Mouse (Mus musculus): ENCODE measurements at regions not wholly inside any gene's neighbourhood (a gene's known extent, or its start where the extent isn't known, plus 50 kb on each side); places are given as distances from the start of the nearest gene placed in this dataset.

- DNase-seq (ENCODE audit: low spot score in 2 of 2): no peak
Measured at GRCm38 (mm10) chr4:12628702-12629374, 457.0 kb upstream of the Fam92a start.

- DNase-seq (ENCODE audit: low spot score in 2 of 2): no peak
Measured at GRCm38 (mm10) chr4:12627158-12627871, 455.5 kb upstream of the Fam92a start.

- no peak for DNase-seq (ENCODE audit: low spot score in 2 of 2)
Measured at GRCm38 (mm10) chr4:12620756-12621270, 449.0 kb upstream of the Fam92a start.

GRCm38 (mm10) chr4:12620059-12620755 lies 448.4 kb upstream of the Fam92a start:
- no peak for DNase-seq (ENCODE audit: low spot score in 2 of 2)

GRCm38 (mm10) chr4:12616665-12617064 lies 444.9 kb upstream of the Fam92a start:
- no peak for DNase-seq (ENCODE audit: low spot score in 2 of 2)

- no peak for DNase-seq (ENCODE audit: low spot score in 2 of 2)
Measured at GRCm38 (mm10) chr4:12611511-12611910, 439.7 kb upstream of the Fam92a start.

- DNase-seq (ENCODE audit: low spot score in 2 of 2): no peak
Measured at GRCm38 (mm10) chr4:12601165-12601919, 429.5 kb upstream of the Fam92a start.

- DNase-seq (ENCODE audit: low spot score in 2 of 2): no peak
Measured at GRCm38 (mm10) chr4:12595801-12596515, 424.1 kb upstream of the Fam92a start.

- no peak for DNase-seq (ENCODE audit: low spot score in 2 of 2)
Measured at GRCm38 (mm10) chr4:12592973-12593372, 421.2 kb upstream of the Fam92a start.

- DNase-seq (ENCODE audit: low spot score in 2 of 2): no peak
Measured at GRCm38 (mm10) chr4:12578102-12578501, 406.3 kb upstream of the Fam92a start.

- DNase-seq (ENCODE audit: low spot score in 2 of 2): peak in 1 of 2 experiments; percentile 6
Measured at GRCm38 (mm10) chr4:12571881-12572280, 400.1 kb upstream of the Fam92a start.

- DNase-seq (ENCODE audit: low spot score in 2 of 2): no peak
Measured at GRCm38 (mm10) chr4:12570689-12571088, 398.9 kb upstream of the Fam92a start.

GRCm38 (mm10) chr4:12567643-12568042 lies 395.8 kb upstream of the Fam92a start:
- DNase-seq (ENCODE audit: low spot score in 2 of 2): no peak

- DNase-seq (ENCODE audit: low spot score in 2 of 2): no peak
Measured at GRCm38 (mm10) chr4:12563016-12563415, 391.2 kb upstream of the Fam92a start.

- no peak for DNase-seq (ENCODE audit: low spot score in 2 of 2)
Measured at GRCm38 (mm10) chr4:12560546-12560945, 388.7 kb upstream of the Fam92a start.

GRCm38 (mm10) chr4:12560015-12560414 lies 388.2 kb upstream of the Fam92a start:
- DNase-seq (ENCODE audit: low spot score in 2 of 2): no peak

- DNase-seq (ENCODE audit: low spot score in 2 of 2): no peak
Measured at GRCm38 (mm10) chr4:12557105-12557504, 385.3 kb upstream of the Fam92a start.

GRCm38 (mm10) chr4:12549265-12549664 lies 377.4 kb upstream of the Fam92a start:
- no peak for DNase-seq (ENCODE audit: low spot score in 2 of 2)

GRCm38 (mm10) chr4:12543906-12544305 lies 372.1 kb upstream of the Fam92a start:
- no peak for DNase-seq (ENCODE audit: low spot score in 2 of 2)

GRCm38 (mm10) chr4:12541508-12541907 lies 369.7 kb upstream of the Fam92a start:
- DNase-seq (ENCODE audit: low spot score in 2 of 2): no peak

- DNase-seq (ENCODE audit: low spot score in 2 of 2): no peak
Measured at GRCm38 (mm10) chr4:12539184-12539791, 367.5 kb upstream of the Fam92a start.
